Mouse (Mus musculus) E14TG2a.4 (cell line): Measurements from ENCODE around the gene Pcx.

Source experiments
- CTCF ChIP-seq: conservative IDR thresholded peaks from 2 replicates; pipeline ENCODE4 v1.5.1; 2014; ENCODE audit warnings: low read length
- NANOG ChIP-seq: IDR thresholded peaks from 2 replicates; pipeline ENCODE4 v1.6.1; 2014; ENCODE audit warnings: borderline replicate concordance, low read length, mixed read lengths
- POU5F1 ChIP-seq: IDR thresholded peaks from 2 replicates; pipeline ENCODE4 v1.6.1; 2014; ENCODE audit warnings: low read length, borderline replicate concordance

GRCm38 (mm10) chr19:4548305-4548883 lies 38.1 kb downstream of the Pcx start:
- TF ChIP-seq CTCF, result no peak
- TF ChIP-seq NANOG, result no peak
- TF ChIP-seq POU5F1, result no peak
